Mouse (Mus musculus) cortical plate, adult 2 months (tissue): ENCODE results near the gene Krt25.

Experiments used
- CTCF ChIP-seq: fragments of 200-500 bp; IDR thresholded peaks from 2 replicates; pipeline ENCODE4 v1.5.1; 2011; ENCODE audit warnings: mild to moderate bottlenecking, control low read depth, low read length; ENCODE audit not compliant: insufficient read depth; ENCODE audit errors: extremely low read depth
- POLR2A ChIP-seq: fragments of 200-500 bp; IDR thresholded peaks from 2 replicates; pipeline ENCODE4 v1.6.1; 2011; ENCODE audit warnings: mild to moderate bottlenecking, low read length, control low read depth; ENCODE audit not compliant: insufficient read depth; ENCODE audit errors: extremely low read depth

- TF ChIP-seq CTCF: no peak
- no peak for TF ChIP-seq POLR2A
These were observed 1.7 kb downstream of the Krt25 start for GRCm38 (mm10) chr11:99321094-99321493.
